Mouse (Mus musculus) lung, adult 2 months (tissue): ENCODE measurements around the gene Prkar2a. TPM values are rescaled to one million over a fixed set of nuclear protein-coding genes. Genes with fewer than 3 reads are reported as not detected.

Experiments used
- DNase-seq: peaks from one replicate; pipeline ENCODE4 v3.0.0; 2022
- H3K4me1 ChIP-seq: fragments of 200-500 bp; 2 replicates; pipeline ENCODE4 v1.6.1; 2011; ENCODE audit warnings: low read length; ENCODE audit not compliant: control insufficient read depth, insufficient read depth
- H3K4me3 ChIP-seq: fragments of 200-500 bp; replicated peaks from 2 replicates; pipeline ENCODE3; 2011; ENCODE audit warnings: low read depth, mild to moderate bottlenecking, control low read depth, low read length; ENCODE audit errors: extremely low read depth
- CTCF ChIP-seq: fragments of 200-500 bp; IDR thresholded peaks from 2 replicates; pipeline ENCODE4 v1.5.1; 2011; ENCODE audit warnings: mild to moderate bottlenecking, low read length, control low read depth; ENCODE audit not compliant: insufficient read depth
- POLR2A ChIP-seq: fragments of 200-500 bp; IDR thresholded peaks from 2 replicates; pipeline ENCODE4 v1.6.1; 2011; ENCODE audit warnings: low read depth, mild to moderate bottlenecking, control low read depth, low read length, borderline replicate concordance; ENCODE audit errors: extremely low read depth
- WGBS: fragments of 180-500 bp; shearing (Covaris S2); methylation state at CpG from one replicate; pipeline ENCODE4 v1.1.7; 2018; 5-methylcytosine and 5-hydroxymethylcytosine counted together
- polyA plus RNA-seq: library from polyadenylated mRNA; depleted of rRNA; stranded (reverse); fragments of >200 nt; gene quantifications from 2 replicates; pipeline ENCODE4 v1.2.3, GENCODE M21; 2012

Gene Prkar2a
- polyA plus RNA-seq, 1 experiment, result 26.1 TPM

- no peak for TF ChIP-seq POLR2A
- no peak for TF ChIP-seq CTCF
- DNase-seq, result no peak
- H3K4me3 ChIP-seq, result no peak overlapping the region
- no peaks in the 10 kb centered on the region for H3K4me1 ChIP-seq
- WGBS, result 94% methylated on average over 3 of the region's 3 CpGs
Observed at GRCm38 (mm10) chr9:108747694-108748093, 58.6 kb downstream of the Prkar2a start.

- 83% methylated on average over 11 of the region's 11 CpGs for WGBS
- Histone ChIP-seq H3K4me3 (no peak overlapping the region), H3K4me1 (no peaks in the 10 kb centered on the region)
- no peak for TF ChIP-seq POLR2A
- TF ChIP-seq CTCF, result no peak
- no peak for DNase-seq
Observed at GRCm38 (mm10) chr9:108748600-108749183, 59.6 kb downstream of the Prkar2a start.

DNA sequence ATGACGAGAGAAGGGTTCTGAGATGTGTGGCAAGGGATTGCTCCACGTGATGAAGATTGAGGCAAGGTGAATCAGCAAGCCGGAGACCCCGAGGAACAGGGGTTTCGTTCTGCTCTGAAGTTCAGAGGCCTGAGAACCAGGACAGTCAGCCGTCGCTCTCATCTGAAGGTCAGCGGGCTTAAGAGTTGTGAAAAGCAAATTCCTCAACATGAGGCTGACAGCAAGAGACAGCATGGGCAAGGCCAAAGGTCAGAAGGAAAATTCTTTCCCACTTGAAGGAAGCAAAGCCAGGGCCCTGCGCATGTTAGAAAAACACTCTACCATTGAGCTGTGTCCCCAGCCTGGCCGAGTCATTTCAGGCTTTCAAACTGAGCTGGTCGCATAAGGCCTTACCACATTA lies 61.5 kb downstream of the Prkar2a start:
- no peaks in the 10 kb centered on the region for H3K4me1 ChIP-seq
- whole genome bisulfite sequencing, result 84% methylated on average over 11 of the region's 11 CpGs
- no peak for DNase-seq
- no peak overlapping the region for H3K4me3 ChIP-seq
- TF ChIP-seq CTCF (no peak), POLR2A (no peak)

GRCm38 (mm10) chr9:108752142-108752920 lies 63.2 kb downstream of the Prkar2a start:
- TF ChIP-seq CTCF (no peak), POLR2A (no peak)
- no peaks in the 10 kb centered on the region for H3K4me1 ChIP-seq
- WGBS, result 83% methylated on average over 11 of the region's 11 CpGs
- no peak for DNase-seq
- no peak overlapping the region for H3K4me3 ChIP-seq

GRCm38 (mm10) chr9:108753326-108753725 lies 64.2 kb downstream of the Prkar2a start:
- Histone ChIP-seq H3K4me1 (no peaks in the 10 kb centered on the region), H3K4me3 (no peak overlapping the region)
- peak; percentile 87 for TF ChIP-seq CTCF
- no peak for TF ChIP-seq POLR2A
- 66% methylated on average over 9 of the region's 9 CpGs for WGBS
- peak; percentile 58 for DNase-seq

DNA sequence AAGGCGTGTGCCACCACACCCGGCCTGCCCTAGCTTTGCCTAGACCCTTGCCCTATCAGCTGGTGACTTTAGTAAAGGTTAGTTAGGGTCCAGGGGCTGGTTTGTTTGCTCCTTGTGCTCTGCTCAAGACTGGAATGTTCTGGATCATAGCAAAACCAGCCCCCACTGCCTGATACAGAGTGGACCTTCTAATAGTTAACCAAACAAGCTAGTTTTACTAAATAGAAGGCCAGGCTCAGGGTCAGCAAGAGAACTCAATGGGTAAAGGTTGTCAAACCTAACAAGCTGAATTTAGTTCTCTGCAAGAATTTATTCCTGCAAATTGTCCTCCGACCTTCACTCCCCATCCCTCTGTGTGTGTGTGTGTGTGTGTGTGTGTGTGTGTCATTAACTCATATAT lies 64.9 kb downstream of the Prkar2a start:
- Histone ChIP-seq H3K4me1 (no peaks in the 10 kb centered on the region), H3K4me3 (no peak overlapping the region)
- TF ChIP-seq POLR2A (no peak), CTCF (no peak)
- DNase-seq, result no peak
- WGBS, result 88% methylated on average over 3 of the region's 3 CpGs

DNA sequence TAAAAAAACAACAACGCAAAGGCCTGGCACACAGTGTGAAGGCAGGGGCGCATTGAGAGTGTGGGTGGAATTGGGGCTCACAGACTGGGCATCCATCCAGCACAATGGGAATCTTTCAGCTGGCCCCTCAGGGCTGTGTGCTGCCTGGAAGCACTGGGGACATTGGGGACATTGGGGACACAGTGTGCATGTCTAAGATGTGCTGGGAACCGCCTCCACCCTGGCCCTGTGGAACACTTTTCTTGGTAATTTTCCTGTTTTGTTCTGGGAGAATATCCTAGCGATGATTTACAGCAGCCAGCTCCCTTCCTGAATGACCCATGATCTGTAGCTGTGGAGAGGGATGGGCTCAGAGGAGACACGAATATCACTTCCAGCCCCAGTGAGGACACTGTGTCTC lies 65.3 kb downstream of the Prkar2a start:
- WGBS, result 78% methylated on average over 5 of the region's 5 CpGs
- TF ChIP-seq POLR2A (no peak), CTCF (no peak)
- DNase-seq, result no peak
- Histone ChIP-seq H3K4me3 (no peak overlapping the region), H3K4me1 (no peaks in the 10 kb centered on the region)

GRCm38 (mm10) chr9:108757406-108757805 lies 68.3 kb downstream of the Prkar2a start:
- Histone ChIP-seq H3K4me1 (no peaks in the 10 kb centered on the region), H3K4me3 (no peak overlapping the region)
- WGBS, result 45% methylated on average over 6 of the region's 6 CpGs
- no peak for TF ChIP-seq CTCF
- TF ChIP-seq POLR2A, result no peak
- no peak for DNase-seq

GRCm38 (mm10) chr9:108759121-108759520 lies 70.0 kb downstream of the Prkar2a start:
- 92% methylated on average over 20 of the region's 20 CpGs for WGBS
- TF ChIP-seq CTCF (no peak), POLR2A (no peak)
- H3K4me1 ChIP-seq, result no peaks in the 10 kb centered on the region
- DNase-seq, result no peak
- H3K4me3 ChIP-seq, result no peak overlapping the region

DNA sequence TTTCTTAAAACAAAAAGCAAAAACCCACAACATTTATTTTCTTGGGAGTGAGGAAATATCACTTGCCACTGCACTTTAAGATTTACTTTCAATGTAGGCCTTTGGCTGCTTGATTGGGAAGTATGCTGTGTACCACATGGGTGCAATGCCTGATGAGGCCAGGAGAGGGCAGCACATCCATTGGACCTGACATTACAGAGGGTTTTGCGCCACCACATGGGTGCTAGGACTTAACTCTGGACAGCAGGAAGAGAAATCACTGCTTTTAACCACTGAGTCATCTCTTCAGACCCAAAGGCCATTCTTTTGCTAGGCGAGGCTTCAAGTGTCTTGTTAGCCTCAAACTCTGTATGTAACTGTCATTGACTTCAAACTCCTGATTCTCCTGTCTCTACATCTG lies 70.7 kb downstream of the Prkar2a start:
- 65% methylated on average over 2 of the region's 2 CpGs for WGBS
- Histone ChIP-seq H3K4me1 (no peaks in the 10 kb centered on the region), H3K4me3 (no peak overlapping the region)
- TF ChIP-seq CTCF (peak; percentile 88), POLR2A (no peak)
- peak; percentile 51 for DNase-seq
